Mouse (Mus musculus): ENCODE measurements around the gene Wdr17.
"Not testable (repeated sequence)": the region's sequence is repeated elsewhere in the genome, so short reads cannot be mapped to it uniquely, and the experiment has no call there.

Wdr17 gene

GRCm38 (mm10) chr8:54791858-54792698 is 94.9 kb downstream of the Wdr17 start:
- DNase-seq (ENCODE audit: low spot score) = no peak

GRCm38 (mm10) chr8:54780134-54780942 is 106.6 kb downstream of the Wdr17 start:
- peak; percentile 11 for DNase-seq (ENCODE audit: low spot score)

- peak; percentile 5 for DNase-seq (ENCODE audit: low spot score)
These were observed 107.5 kb downstream of the Wdr17 start for GRCm38 (mm10) chr8:54779317-54780133.

- DNase-seq (ENCODE audit: low spot score) = no peak
These were observed 110.0 kb downstream of the Wdr17 start for GRCm38 (mm10) chr8:54777012-54777411.

DNA sequence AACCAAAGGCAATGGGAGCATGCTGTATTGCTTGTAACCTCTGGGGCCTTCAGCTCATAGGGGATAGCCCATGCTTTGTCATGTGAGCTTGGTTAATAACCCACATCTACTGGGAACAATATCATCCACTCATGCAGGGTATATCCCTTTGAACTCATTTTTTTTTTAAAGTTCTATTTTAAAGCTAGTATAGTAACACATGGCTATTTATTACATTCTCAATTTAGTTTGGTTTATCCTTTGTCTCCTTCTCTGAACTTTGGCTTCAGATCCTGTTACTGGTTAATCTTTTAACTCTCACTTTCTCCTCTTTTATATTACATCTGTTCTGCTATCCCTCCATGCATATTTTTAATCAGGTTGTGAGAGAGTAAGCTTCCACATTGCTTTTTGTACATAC is 110.7 kb downstream of the Wdr17 start:
- no peak for DNase-seq (ENCODE audit: low spot score)

GRCm38 (mm10) chr8:54757646-54758045 is 129.3 kb downstream of the Wdr17 start:
- no peak for DNase-seq (ENCODE audit: low spot score)

DNA sequence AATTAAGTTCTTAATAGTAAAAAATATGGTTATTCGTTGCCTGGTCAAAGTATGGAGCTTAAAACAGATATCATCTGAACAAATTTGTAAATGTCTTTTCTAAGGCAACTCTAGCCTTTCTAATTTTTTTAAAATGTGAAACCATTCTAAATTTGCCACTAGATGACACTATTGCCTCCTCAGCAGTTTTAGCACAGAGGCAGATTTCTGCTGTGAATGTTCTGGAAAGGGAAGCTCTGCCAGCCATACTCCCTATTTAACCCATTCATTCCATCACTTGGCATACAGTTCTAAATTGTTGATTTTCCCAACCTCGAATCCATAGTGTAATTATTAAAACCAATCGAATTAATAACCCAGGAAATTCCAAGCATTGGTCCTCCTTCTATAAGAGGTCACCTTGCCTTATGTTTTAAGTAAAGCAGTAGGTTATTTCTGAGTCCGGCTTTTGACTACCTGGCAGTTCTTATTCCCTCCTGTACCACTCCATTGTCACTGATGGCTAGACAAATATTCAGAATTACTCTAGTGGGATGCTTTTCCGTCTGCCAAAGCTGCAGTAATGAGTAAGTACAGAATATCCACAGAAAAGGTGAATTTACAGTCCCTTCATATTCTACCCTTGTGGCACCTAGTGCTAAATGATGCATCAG is 150.2 kb downstream of the Wdr17 start:
- DNase-seq (ENCODE audit: low spot score) = no peak

DNA sequence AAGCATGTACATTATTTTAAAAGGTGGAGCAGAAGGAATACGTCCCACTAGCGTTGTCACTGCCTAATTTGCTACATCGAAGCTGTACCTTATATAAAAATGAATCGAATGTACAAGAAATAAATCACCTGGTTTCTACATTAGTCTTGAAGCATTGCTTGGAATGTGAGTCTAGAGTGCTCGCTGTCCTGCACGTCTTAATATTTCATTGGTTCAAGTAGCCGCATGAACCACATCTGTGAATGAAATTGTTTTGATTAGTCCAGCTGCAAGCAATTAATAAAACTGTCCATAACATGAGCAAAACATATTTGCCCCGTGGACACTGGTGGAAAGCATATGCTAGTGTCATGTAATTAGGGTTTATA is 162.3 kb downstream of the Wdr17 start:
- no peak for DNase-seq (ENCODE audit: low spot score)

- peak; percentile 90 for DNase-seq (ENCODE audit: low spot score)
These were observed 162.9 kb downstream of the Wdr17 start for GRCm38 (mm10) chr8:54723976-54724667.

DNA sequence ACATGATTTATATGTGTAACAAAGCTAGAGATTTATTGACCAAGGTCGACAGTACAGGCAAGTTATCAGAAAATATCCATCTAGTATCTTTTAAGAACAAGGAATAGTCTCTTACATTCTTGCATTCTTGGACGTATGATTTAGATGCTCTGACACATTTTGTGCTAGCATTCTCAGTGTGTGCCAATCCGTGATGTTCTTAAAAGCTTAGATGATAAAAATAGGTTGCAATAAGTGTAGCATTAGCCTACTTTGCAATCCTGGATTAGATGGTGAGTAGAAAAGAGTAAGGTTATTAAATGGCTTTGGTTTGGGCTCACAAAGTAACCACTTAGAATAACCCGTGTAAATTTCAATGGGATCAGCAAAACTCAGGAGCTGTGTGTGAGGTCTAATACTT is 168.5 kb downstream of the Wdr17 start:
- DNase-seq (ENCODE audit: low spot score) = no peak

DNA sequence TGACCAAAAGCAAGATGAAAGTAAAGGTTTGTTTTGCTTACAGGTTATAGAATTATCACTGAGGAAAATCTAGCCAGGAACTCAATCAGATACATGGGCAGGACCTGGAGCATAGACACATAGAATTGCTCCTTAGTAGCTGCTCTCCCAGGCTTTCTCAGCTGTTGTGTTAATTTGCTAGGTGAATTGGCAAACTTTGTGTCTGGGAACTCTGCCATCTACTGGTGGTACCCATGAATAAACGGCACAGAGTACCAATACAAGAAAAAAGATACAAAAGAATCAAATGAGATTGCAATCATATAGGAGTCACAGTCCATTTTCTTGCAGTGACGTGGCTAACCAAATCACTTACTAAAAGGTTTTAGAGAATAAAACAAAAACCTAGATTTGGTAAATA is 181.2 kb downstream of the Wdr17 start:
- no peak for DNase-seq (ENCODE audit: low spot score)

DNA sequence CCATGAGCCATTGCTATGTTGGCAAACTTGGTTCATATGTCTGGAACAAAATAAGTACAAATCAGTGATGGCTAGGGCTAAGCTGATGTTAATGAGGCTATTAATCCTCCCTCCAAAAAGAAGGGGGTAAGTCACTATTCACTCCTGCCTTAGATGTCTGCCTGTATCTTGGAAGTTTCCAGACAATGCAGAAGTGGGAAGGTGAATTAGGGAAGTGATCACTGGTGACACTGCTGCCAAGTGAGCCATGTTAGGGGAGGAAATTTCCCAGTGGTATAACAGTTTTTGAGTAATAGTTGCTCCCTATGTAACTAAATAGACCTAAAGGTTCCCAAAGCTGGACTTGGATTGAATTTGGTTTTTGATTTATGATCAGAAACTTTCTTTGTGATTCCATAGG is 215.2 kb downstream of the Wdr17 start:
- DNase-seq (ENCODE audit: low spot score) = no peak

DNA sequence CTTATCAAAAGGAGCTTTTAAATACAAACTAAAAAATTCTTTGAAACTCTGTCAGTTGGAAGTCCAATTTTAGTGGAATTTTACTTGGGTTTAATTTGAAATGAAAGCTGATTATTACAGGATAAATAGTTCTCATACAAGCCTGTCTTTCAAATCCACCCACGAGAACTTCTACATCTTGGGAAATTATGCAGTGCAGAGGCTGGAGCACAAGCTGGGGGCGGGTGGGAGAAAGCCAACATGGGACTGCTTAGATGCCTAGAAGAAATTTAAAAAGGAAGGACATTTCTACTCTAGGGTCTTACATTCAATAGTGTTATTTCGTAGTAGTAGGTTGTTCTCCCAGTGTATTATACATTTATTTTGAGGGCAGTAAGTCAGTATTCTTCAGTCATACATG is 219.2 kb downstream of the Wdr17 start:
- no peak for DNase-seq (ENCODE audit: low spot score)

DNA sequence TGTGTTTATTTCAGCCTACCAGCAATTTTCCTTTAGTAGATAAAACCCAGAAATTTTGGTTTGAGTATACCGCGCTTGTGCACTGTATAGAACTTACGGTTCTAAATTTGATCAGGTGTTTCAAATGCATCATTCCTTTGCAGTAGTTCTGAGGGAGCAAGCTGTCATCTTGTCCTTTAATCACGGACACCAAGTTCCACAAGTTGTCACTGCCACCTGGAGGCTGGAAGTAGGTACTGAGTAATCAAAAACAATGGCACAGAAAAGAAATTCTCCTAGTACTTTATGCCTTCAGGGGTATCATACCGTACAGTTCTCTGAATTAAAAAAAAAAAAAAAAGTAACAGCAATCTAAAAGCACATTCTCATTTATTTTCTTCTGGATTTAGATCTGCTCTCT is 226.3 kb downstream of the Wdr17 start:
- DNase-seq (ENCODE audit: low spot score) = no peak

- no peak for DNase-seq (ENCODE audit: low spot score)
These were observed 227.3 kb downstream of the Wdr17 start for GRCm38 (mm10) chr8:54659703-54660102.

DNA sequence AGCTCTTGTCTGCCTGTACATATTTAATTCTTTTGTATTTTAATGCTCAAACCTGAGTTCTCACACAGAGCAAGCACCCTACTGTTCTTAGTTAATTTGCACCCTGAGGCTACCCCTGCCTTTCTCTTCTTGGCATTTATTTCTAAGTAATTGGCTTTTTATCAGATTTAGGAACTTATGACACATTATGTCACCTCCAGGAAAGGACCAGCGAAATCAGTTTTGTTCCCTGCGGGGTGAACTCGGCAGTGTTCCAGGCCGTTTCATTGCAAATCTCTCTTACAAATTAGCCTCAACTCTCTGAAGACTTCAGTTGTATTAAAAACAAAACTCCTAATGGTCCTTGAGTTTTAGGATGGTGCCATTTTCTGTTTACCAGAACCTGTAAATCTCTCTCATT is 248.3 kb downstream of the Wdr17 start:
- no peak for DNase-seq (ENCODE audit: low spot score)

DNA sequence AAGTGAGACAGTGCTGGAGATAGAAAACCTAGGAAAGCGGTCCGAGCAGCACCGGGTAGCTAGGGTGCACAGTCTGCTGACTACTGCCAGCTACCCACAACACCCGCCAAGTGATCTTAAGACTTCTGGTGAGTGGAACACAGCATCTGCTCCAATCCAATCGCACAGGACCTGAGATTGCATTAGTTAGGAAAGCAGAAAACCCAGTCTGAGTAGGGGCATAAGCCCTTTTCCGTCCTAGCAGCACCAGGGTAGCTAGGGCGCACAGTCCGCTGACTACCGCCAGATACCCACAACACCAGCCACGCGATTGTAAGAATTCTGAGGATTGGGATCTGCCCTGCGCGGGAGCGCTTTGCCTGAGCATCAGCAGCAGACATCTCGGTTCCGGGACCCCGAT is 270.3 kb downstream of the Wdr17 start:
- not testable (repeated sequence) for DNase-seq (ENCODE audit: low spot score)

- DNase-seq (ENCODE audit: low spot score) = no peak
These were observed 276.7 kb downstream of the Wdr17 start for GRCm38 (mm10) chr8:54610238-54610637.

DNA sequence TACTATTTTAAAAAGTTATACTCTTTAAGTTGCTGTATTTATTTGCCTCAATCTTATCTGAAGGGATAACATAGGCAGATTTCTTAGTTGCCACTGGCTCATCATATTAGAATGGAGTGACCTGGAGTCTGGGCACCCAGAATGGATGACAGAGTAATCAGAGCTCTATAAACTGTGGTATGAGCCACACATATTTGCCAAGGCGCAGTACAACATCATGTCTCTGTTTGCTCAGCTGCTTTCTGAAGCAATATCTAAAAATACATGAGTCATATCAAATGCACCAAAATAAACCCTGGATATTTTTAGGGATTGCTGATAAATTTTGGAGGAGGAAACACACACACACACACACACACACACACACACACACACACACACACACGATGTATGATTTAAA is 277.6 kb downstream of the Wdr17 start:
- no peak for DNase-seq (ENCODE audit: low spot score)

GRCm38 (mm10) chr8:54603440-54603839 is 283.5 kb downstream of the Wdr17 start:
- no peak for DNase-seq (ENCODE audit: low spot score)

- peak; percentile 45 for DNase-seq (ENCODE audit: low spot score)
These were observed 286.2 kb downstream of the Wdr17 start, which contains the start of gene Spata4 for GRCm38 (mm10) chr8:54600671-54601251. Gene Spata4 (plus strand): TSS chr8:54600781.
